Mouse (Mus musculus): Measurements from ENCODE around the gene Defb23. TPM values are rescaled to one million over a fixed set of nuclear protein-coding genes. Genes with fewer than 3 reads are reported as not detected.
A peak's percentile ranks its signal among the peaks of the same experiment; 100 is the strongest.

Gene Defb23
- polyA plus RNA-seq, 1 experiment from 2014 or later, result not detected

DNA sequence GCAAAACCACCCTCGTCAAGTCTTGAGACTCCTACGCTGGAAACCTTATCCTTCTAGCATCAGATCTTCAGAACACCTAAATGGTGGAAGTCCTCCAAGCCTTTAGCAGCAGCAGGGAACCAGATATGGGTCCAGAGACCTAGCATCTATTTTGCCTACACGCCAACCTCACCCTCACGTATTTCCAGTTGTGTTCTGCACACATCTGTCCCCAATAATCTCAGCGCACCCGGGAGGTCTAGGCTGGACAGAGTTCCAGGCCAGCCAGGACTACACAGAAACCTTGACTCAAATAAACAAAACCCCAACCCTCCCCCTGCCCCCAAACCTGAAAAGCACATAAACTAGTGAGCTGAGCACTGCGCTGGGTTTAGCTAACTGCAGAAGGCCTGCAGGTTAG lies 52.9 kb downstream of the Defb23 start:
- Histone ChIP-seq H3K36me3 (no peaks in the 10 kb centered on the region), H3K27me3 (no peaks in the 10 kb centered on the region)
- 0 out of 2 replicates have a peak, but pooled peaks have one; percentile 0 for ATAC-seq (ENCODE audit: insufficient number of reproducible peaks, low FRiP score, low TSS enrichment, low read depth)

GRCm38 (mm10) chr2:152410971-152411371 lies 53.4 kb downstream of the Defb23 start:
- H3K4me2 ChIP-seq (replicated peaks), result peak overlapping the region; percentile 81
- no peaks in the 10 kb centered on the region for H3K27me3 ChIP-seq
- ATAC-seq (ENCODE audit: insufficient number of reproducible peaks, low FRiP score, low TSS enrichment, low read depth), result peak; percentile 78
- whole genome bisulfite sequencing, result 1% methylated on average over 14 of the region's 15 CpGs
- peak overlapping the region; percentile 63 for H3K4me3 ChIP-seq (replicated peaks)
- H3K9ac ChIP-seq, result peak overlapping the region; percentile 13; the same call in 1 of the 2 replicates
- 0 out of 2 replicates have a peak, but pooled peaks cover under 1% of the 10 kb centered on the region for H3K9me3 ChIP-seq (replicated peaks)
- peak overlapping the region; percentile 98 for H3K27ac ChIP-seq (replicated peaks)
- H3K4me1 ChIP-seq, result peaks cover 44% of the 10 kb centered on the region
- no peaks in the 10 kb centered on the region for H3K36me3 ChIP-seq

More for the DNA sequence above, 52.9 kb downstream of the Defb23 start:
- Histone ChIP-seq H3K4me2 (replicated peaks) (peak overlapping the region; percentile 81), H3K9ac (peak overlapping the region; percentile 13; the same call in 1 of the 2 replicates), H3K9me3 (replicated peaks) (0 out of 2 replicates have a peak, but pooled peaks cover 5% of the 10 kb centered on the region), H3K4me3 (replicated peaks) (peak overlapping the region; percentile 63), H3K4me1 (peaks cover 40% of the 10 kb centered on the region), H3K27ac (replicated peaks) (peak overlapping the region; percentile 98)
- WGBS, result 10% methylated on average over 7 of the region's 7 CpGs

GRCm38 (mm10) chr2:152409781-152410180 lies 54.6 kb downstream of the Defb23 start:
- H3K9ac ChIP-seq, result no peak overlapping the region
- H3K9me3 ChIP-seq (replicated peaks), result no peaks in the 10 kb centered on the region
- H3K27ac ChIP-seq (replicated peaks), result peak overlapping the region; percentile 98
- no peaks in the 10 kb centered on the region for H3K36me3 ChIP-seq
- WGBS, result 77% methylated on average over 6 of the region's 6 CpGs
- no peak overlapping the region for H3K4me2 ChIP-seq (replicated peaks)
- H3K4me1 ChIP-seq, result peaks cover 47% of the 10 kb centered on the region
- ATAC-seq (ENCODE audit: insufficient number of reproducible peaks, low FRiP score, low TSS enrichment, low read depth), result no peak
- H3K27me3 ChIP-seq, result no peaks in the 10 kb centered on the region
- H3K4me3 ChIP-seq (replicated peaks), result no peak overlapping the region

Other genes starting within 250 kb of the Defb23 start
- gene Csnk2a1, start 237.8 kb downstream of the Defb23 start, polyA plus RNA-seq (2015; fragmentation: Nextera tagmentation; extraction: Ambion mirVana), result 87.0 and 87.5 TPM in 2 replicates
- 47.6 and 49.1 TPM in 2 replicates for gene Tbc1d20, start 170.8 kb downstream of the Defb23 start, polyA plus RNA-seq (2015; fragmentation: Nextera tagmentation; extraction: Ambion mirVana)
- gene Rbck1, start 132.0 kb downstream of the Defb23 start, polyA plus RNA-seq (2015; fragmentation: Nextera tagmentation; extraction: Ambion mirVana), result 91.3 and 94.1 TPM in 2 replicates
- 3.9 and 6.5 TPM in 2 replicates for gene Trib3, start 120.6 kb downstream of the Defb23 start, polyA plus RNA-seq (2015; fragmentation: Nextera tagmentation; extraction: Ambion mirVana)
- 1.0 and 1.3 TPM in 2 replicates for gene Nrsn2, start 88.0 kb downstream of the Defb23 start, polyA plus RNA-seq (2015; fragmentation: Nextera tagmentation; extraction: Ambion mirVana)
- gene Sox12, start 66.6 kb downstream of the Defb23 start, polyA plus RNA-seq (2015; fragmentation: Nextera tagmentation; extraction: Ambion mirVana), result 7.7 and 7.9 TPM in 2 replicates
- 37.5 and 40.1 TPM in 2 replicates for gene Zcchc3, start 49.6 kb downstream of the Defb23 start, polyA plus RNA-seq (2015; fragmentation: Nextera tagmentation; extraction: Ambion mirVana)
- 9.4 and 15.2 TPM in 2 replicates for gene 6820408C15Rik, start 49.0 kb downstream of the Defb23 start, polyA plus RNA-seq (2015; fragmentation: Nextera tagmentation; extraction: Ambion mirVana)
- not detected in 2 replicates for gene Defb20, start 12.4 kb upstream of the Defb23 start, polyA plus RNA-seq (2015; fragmentation: Nextera tagmentation; extraction: Ambion mirVana)
- gene Defb22, start 25.5 kb upstream of the Defb23 start, polyA plus RNA-seq (2015; fragmentation: Nextera tagmentation; extraction: Ambion mirVana), result not detected in 2 replicates
- not detected in 2 replicates for gene Defb26, start 47.1 kb upstream of the Defb23 start, polyA plus RNA-seq (2015; fragmentation: Nextera tagmentation; extraction: Ambion mirVana)
- not detected in 2 replicates for gene Defb28, start 53.6 kb upstream of the Defb23 start, polyA plus RNA-seq (2015; fragmentation: Nextera tagmentation; extraction: Ambion mirVana)
- gene Defb29, start 75.5 kb upstream of the Defb23 start, polyA plus RNA-seq (2015; fragmentation: Nextera tagmentation; extraction: Ambion mirVana), result not detected in 2 replicates
- not detected in 2 replicates for gene Gm17416, start 104.7 kb upstream of the Defb23 start, polyA plus RNA-seq (2015; fragmentation: Nextera tagmentation; extraction: Ambion mirVana)
- gene Defb21, start 108.1 kb upstream of the Defb23 start, polyA plus RNA-seq (2015; fragmentation: Nextera tagmentation; extraction: Ambion mirVana), result not detected in 2 replicates
- gene Defb19, start 115.7 kb upstream of the Defb23 start, polyA plus RNA-seq (2015; fragmentation: Nextera tagmentation; extraction: Ambion mirVana), result not detected in 2 replicates
- gene Defb45, start 134.8 kb upstream of the Defb23 start, polyA plus RNA-seq (2015; fragmentation: Nextera tagmentation; extraction: Ambion mirVana), result not detected in 2 replicates
- not detected in 2 replicates for gene Defb36, start 139.7 kb upstream of the Defb23 start, polyA plus RNA-seq (2015; fragmentation: Nextera tagmentation; extraction: Ambion mirVana)
- 1.5 and 3.4 TPM in 2 replicates for gene Defb25, start 158.4 kb upstream of the Defb23 start, polyA plus RNA-seq (2015; fragmentation: Nextera tagmentation; extraction: Ambion mirVana)
- gene Rem1, start 162.3 kb upstream of the Defb23 start, polyA plus RNA-seq (2015; fragmentation: Nextera tagmentation; extraction: Ambion mirVana), result 5.0 and 5.3 TPM in 2 replicates
- 130 and 137 TPM in 2 replicates for gene H13, start 204.8 kb upstream of the Defb23 start, polyA plus RNA-seq (2015; fragmentation: Nextera tagmentation; extraction: Ambion mirVana)
- gene Mcts2, start 222.4 kb upstream of the Defb23 start, polyA plus RNA-seq (2015; fragmentation: Nextera tagmentation; extraction: Ambion mirVana), result 24.7 and 27.3 TPM in 2 replicates